Mouse (Mus musculus): Measurements from ENCODE around the gene Usp36.

The Usp36 gene

DNA sequence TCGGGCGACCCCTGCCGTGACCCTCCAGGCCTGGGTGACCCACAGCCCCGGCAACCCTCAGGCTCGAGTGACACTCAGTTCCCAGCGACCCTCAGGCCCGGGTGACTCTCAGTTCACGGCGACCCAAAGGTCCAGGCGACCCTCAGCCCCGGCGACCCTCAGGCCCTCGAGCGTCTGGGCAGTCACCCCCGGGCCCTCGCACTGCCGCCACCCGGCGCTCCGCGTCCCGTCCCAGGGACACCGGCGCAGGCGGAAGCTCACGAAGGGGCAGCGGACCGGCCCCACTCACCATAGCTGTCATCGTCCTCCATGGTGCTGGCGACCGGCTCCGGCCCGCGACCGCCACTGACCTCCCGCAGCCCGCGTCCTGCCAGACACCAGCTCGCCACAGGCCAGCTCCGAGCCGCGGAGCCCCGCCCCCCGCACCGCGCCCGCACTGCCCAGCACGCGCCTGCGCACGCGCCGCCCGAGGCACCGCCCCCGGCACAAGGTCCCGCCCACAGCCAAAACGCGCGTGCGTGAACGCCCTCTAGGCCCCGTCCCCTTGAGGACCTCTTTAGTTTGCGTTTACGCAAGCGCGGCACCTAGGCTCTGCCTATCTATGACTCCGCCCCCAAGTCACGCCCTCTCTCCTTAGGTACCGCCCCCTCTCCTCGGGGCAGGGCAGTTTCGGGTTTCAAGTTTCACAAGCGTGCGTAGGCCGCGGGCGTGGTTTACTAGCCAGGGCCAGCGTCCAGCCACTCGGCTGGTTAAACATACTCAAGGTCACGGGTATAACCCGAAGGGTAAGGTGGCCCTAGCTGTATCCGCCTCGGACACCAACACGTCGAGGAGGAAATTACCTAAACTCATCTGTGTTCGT, 41.7 kb downstream of the Usp36 start, which contains the start of gene Cyth1:
TSS of gene Cyth1 (minus strand) at position 443 of the 862 bp plus-strand sequence.
- DNase-seq (ENCODE audit: low read depth): peak; percentile 98

DNA sequence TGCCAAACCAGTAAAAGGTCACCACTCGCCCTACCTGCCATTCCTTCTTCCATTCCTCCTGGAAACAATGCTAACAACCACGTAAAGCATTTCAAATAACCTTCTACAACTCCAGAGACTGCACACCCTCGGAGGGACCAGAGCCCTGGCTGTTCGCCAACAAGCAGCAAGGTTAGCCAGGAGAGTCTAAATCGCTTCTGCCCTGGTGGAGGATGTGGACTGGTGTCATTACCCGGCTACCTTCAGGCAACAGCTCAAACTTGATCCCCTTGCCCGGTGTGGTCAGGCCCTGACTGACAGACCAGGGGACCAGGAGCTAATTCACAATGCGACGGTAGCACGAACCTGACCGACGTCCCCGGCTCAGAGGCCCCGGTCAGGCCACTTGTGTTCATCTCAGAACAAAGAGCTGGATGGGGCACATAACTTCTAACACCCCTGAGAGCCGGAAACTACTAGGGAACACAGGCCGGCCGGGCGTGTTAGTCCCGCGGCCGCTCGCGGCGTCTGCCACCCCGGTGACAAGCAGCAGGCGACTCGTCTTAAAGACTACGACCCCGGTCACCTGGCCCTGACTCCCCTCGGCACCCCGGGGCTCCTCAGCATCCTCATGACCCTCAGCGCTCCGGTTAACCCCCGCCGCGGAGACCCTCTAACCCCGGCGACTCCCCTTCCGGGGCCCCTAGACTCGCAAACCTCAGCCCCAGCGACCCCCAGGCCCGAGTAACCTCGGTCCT, 42.5 kb downstream of the Usp36 start:
- DNase-seq (ENCODE audit: low read depth): peak; percentile 14

DNA sequence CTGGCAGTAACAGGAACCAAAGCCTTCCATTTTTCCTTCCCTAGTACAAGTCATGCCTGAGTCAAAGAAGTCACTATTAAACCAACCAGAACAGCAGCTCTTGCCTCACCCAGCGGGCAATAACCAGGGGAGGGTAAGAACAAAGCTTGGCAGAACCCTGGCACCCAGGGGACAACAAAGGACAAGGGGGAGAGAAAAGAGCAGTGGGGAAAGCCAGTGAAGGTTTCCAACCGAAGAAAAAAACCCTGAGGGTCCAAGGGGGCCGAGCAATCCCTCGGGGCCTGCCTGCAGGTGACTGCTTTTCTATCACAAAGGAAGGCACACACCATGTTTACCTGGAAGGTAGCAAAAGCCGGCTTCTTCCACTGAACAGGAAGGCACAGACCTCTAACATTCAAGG, 43.3 kb downstream of the Usp36 start:
- DNase-seq (ENCODE audit: low read depth): no peak

DNA sequence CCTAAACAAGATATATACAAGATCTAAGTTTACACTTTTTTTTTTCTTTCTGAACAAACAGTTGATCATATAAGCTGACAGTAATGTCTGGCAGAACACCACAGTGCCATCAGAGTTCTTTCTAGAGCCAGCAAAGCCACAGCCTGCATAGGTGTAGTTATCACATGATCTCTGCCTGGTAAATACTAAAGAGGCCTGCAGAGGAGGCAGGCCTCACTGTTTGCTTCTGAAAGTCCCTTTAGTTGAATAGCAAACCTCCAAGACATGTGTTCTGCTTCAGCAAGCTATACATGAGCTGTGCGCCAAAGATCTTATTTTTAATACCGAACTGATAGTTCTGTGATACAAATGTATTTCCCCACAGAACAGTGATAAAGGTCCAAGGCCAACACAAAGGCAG, 44.9 kb downstream of the Usp36 start:
- DNase-seq (ENCODE audit: low read depth): no peak

DNA sequence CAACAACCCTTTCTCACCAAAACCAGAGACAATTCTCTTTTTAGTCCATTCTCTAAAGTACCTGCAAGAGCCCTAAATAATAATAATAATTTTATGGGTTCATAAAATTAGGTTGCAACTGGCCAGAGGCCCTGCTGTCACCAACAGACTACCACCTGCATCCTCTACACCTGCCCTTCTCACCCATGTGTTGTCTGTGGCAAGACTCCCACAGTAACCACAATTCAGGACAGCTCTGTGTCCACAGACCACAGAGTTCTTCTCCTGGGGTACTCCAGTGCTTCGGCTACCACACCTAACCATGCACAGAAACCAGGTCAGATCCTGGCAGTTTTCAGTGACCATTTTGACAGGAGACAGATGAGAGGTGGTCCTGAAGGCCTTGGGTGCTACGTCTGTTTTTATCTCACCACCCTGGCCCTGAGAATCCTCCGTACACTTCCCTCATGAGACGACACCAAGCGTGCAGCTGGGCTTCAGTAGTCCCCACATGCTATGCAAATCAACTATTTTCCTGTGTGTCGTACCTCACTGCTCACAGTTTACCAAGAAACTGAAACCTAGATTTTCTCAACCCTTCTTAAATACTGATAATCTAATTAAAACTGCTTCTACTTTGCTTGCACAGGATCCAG, 46.3 kb downstream of the Usp36 start:
- DNase-seq (ENCODE audit: low read depth): no peak

DNA sequence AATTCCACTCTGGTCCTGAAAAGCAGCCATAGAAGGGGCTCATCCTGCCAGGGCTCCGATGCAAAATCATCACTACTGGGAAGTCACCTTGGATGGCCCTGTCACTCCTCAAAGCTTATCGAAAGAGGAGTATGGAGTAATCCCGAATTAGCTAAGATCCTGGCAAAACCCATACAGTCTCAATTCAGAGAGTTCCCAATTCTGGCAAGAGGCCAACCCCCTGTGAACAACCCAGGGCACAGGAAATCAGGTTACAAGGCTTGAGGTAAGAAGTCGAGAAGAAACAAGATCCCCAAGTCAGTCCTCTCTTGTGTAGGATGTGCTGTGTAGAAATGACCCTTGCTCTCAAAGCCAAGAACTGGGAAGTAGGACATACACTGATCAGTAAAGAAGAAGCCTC, 47.5 kb downstream of the Usp36 start:
- no peak for DNase-seq (ENCODE audit: low read depth)

DNA sequence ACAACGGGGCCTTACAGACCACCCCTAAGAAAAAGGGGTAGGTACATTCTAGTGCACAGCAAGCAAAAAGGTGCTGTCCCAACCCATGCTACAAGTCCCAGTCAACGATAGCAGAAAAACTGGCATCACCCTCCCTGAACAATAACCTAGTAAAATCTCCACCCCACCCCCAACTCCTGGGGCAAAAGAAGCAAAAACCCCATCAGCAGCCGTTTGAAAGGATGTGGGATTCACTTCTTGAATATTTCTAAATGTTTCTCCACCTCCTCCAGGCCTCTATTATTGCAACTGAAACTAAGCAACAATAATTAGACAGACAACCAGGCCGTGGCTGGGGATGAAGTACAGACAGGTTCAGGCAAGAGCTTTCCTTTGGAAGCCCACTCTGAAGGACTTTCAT, 49.7 kb downstream of the Usp36 start:
- DNase-seq (ENCODE audit: low read depth): no peak

DNA sequence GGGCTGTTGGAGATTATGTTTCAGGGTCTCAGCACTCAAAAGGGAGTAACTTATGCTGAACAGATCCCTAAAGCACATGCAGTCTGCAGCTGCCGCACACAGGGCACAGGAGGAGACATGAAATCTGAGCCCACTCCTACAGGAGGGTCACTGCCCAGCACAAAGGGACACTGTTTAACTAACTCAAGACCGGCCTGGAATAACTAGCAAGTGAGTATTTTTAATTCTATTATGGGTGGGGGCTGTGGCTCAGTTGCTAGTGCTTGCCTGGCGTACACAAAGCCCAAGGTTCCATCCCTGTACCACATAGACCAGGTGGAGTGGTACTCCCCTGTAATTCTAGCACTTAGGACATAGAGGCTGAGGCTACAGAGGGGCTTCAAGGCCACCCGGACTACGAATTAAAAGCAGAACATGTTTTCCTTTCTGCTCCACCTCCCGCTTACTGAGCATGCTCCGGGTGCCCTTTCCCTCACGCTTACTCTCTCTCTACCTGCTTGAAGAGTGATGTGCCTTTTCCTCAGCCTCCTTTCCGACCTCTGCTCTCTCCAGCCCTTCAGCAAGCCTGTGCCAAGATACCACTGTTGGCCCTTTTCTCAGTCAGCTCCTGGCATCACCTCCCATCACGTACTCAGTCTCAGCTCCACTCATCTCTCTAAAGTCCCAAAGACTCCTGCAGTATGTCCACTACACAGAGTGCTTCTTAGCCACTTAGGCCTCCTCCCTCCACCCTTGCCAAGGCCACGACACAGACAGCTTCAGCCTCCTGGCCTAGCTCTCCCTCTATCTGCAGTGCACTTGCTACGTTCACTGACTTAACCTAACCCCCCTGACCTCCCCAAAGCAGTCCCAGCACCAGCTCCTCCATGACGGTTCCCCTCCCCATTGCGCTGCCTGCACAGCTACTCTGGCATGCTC, 50.5 kb downstream of the Usp36 start:
- no peak for DNase-seq (ENCODE audit: low read depth)

DNA sequence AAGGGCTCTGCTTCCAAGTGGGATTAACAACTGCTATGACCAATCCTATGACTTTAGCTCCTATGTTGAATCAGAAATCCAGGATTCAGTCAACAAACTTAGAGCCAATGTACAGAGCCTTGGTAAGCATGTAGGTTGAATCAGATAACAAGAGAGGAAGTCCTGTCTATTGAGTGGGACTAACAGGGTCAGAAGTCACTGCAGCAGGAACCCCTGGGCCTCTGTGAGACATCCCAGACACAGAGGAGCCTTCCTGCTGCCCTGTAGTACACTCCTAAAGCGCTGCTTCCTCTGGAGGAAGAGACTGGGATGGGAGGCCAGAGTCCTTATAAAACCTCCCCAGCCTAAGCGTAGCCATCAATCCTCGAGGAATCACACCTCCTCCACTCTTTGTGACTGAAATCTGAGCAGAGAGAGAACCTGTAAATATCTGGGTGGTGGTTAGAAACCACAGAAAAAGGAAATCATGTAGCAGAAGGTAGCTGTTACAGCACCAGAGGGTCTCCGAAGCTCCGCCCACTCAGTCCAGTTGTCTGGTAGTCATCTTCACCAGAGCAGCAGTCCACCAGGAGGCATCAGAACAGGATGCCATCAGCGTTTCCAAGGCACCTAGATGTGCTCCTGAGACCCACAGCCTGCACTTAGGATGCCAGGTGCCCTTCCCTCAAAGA, 53.4 kb downstream of the Usp36 start:
- no peak for DNase-seq (ENCODE audit: low read depth)

DNA sequence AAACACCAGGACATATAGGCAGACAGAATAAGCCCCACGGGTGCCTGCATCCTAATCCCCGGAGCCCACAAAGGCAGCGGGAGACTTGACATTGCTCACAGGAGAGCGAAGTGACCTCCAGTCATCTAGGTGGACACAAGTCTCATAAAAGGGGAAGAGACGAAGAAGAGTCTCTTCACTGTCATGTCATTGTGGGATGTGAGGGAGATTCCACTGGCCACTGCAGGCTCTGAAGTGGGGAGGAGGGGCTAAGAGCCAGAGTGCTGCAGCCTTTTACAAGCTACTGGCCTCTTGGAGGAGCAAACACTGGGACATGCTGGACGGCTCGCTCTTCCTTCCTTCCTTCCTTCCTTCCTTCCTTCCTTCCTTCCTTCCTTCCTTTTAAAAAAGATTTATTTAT, 55.1 kb downstream of the Usp36 start:
- no peak for DNase-seq (ENCODE audit: low read depth)

DNA sequence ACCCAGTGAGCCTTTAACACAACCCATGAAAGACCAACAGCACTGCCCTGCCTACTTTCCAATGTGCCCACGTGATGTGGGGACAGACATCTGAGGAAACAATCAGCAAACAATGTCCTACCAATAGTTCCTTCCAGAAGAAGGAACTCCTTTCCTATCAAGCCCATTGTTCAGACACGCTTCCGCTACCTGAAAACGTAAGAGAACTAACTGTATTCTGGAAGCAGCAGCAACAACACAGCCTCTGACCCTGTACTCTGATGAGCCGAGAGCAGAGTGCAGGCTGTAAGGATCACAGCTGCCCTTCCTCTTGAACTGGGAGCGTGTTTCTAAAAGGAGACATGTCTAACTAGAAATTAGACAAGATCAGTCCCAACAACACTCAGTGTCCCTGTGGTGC, 55.5 kb downstream of the Usp36 start:
- no peak for DNase-seq (ENCODE audit: low read depth)

DNA sequence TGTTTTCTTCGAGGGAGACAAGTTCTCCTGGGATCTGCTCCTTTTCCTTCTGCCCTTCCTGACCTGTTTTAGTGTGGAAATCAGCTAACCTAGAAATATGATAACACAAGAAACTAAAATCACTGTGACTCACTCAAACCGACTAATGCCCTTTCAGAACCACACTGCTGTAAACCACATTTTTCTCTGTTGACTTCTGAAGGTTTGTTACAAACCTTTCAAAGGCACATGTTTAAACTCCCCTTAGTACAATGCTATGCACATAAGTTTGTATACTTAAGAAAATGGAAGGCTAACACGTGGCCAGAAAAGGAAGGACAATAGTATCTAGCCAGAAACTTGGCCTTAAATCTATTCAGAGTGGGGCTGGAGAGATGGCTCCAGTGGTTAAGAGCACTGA, 56.1 kb downstream of the Usp36 start:
- DNase-seq (ENCODE audit: low read depth): no peak

DNA sequence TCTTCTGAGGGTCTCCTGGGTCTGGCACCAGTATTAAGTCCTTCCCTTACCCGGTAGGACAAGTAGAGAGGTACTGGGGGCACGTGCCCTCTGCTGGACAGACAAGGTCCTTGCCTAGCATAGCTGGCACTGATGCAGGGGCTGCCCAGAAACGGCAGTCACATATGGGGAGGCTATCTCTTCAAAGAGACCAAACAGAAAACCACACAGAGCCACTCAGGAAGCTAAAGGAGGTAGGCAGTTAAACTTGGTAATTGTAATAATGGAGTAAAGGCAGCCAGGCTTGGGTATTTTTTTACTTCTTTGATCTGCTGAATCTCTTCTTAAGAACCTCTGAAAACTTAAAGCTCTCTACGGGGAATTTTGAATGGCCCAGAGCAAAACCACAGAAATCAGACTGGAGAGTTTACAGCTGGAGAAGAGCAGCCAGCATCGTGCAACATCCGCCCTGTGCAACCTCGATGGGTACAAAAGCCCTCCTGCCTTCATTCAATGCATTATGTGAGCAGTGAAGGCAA, 57.7 kb downstream of the Usp36 start:
- DNase-seq (ENCODE audit: low read depth): no peak

DNA sequence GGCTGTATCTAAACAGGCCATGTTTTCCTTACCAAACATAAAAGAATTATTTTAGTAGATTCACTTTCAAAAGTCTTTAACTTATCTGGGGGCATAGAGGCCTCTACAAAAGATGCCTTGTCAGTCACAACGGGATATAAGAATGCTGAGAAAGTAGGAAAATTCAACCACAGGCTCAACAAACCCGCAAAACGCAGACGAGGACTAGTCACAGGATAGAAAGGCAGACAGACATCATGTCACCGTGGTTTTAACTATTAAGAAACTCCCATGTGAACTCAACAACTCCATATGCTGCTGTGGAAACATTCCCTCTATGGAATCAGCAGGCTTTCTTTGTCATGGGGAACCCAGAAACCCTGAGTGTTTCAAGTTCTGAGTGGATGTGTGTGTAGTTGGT, 60.1 kb downstream of the Usp36 start:
- no peak for DNase-seq (ENCODE audit: low read depth)

DNA sequence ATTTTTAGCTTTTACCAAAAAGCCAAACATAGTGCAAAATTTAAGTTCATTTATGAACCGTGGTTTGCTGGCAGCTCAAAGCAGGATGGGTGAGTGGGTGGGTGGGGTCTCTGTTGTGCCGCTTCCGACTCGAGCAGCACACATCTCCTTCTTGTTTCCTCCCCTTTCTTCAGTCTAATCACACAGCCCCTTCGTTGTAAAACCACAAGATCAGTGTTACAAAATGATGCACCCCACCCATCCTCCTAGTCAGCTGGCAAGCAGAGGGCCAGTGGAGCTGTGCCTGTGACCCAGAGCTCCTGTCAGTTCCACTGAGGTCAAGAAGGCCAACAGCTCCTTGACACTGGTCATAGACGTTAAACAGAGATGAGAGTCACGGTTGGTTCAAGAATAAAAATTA, 62.4 kb downstream of the Usp36 start:
- no peak for DNase-seq (ENCODE audit: low read depth)

DNA sequence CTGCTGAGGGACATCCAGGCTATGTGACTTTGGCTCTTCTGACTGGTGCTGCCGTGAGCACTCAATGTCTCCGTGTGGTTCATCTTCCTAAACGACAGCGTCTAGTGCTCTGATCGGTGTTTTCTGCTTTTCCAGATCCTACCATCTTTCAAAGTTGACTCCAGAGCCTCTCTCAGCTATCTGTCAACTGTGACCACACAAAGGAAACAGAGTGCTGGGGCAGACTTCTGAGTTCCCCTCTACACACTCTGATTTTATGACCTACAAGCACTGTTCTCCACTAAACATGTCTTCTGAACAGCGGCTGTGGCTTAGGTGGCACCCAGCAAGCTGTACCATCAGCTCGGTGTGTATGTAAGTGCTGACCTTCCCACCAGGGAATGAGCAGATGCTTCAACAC, 63.2 kb downstream of the Usp36 start:
- DNase-seq (ENCODE audit: low read depth): no peak

DNA sequence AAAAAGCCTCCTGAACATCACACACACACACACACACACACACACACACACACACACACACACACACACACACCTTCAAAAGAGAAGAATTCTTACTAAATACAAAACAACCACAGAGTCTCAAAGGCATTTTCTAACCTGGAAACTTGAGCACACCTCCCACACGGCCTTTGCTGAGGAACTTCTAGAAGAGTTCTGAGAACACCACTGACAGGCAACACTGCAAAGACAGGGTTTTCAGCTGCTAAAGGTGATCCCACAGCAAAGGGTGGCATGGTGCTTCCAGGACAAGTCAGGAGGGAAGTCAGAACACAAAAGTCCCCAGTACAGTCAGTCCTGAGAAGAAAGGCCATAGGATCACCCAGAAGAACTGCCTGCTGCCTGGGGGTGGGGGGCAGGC, 64.2 kb downstream of the Usp36 start:
- DNase-seq (ENCODE audit: low read depth): no peak

DNA sequence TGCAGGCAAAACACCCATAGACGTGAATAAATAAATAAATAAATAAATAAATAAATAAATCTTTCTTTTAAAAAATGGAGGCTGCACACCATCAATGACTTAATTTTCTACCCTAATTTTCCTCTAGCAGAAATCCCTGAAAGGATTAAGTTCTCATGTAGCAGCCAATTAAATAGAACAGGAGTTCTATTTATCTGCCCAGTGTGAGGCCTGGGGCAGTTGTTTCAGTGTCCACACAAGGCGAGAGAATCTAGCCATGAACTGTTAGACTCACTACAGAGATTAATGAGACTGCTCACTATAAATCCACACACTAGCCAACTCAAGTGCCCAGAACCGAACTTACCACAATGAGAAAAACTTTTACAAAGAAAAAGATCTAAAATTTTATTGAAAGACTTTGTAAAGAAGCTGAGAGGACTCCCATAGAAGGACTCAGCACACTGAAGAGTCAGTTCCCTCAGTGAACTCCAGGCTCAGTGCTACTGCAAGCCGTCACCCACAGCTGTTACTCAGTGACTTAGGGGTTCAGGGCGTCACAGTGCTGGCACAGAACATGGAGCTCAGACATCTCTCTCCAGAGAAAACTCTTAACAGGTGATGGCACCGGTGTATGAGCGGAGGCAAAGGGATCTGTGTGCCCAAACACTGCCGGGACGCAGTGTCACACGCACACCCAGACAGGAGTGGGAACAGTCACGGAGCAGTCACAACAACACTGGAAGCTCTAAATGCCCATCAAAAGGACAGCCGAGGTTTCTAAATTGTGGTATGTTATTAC, 64.8 kb downstream of the Usp36 start:
- no peak for DNase-seq (ENCODE audit: low read depth)

DNA sequence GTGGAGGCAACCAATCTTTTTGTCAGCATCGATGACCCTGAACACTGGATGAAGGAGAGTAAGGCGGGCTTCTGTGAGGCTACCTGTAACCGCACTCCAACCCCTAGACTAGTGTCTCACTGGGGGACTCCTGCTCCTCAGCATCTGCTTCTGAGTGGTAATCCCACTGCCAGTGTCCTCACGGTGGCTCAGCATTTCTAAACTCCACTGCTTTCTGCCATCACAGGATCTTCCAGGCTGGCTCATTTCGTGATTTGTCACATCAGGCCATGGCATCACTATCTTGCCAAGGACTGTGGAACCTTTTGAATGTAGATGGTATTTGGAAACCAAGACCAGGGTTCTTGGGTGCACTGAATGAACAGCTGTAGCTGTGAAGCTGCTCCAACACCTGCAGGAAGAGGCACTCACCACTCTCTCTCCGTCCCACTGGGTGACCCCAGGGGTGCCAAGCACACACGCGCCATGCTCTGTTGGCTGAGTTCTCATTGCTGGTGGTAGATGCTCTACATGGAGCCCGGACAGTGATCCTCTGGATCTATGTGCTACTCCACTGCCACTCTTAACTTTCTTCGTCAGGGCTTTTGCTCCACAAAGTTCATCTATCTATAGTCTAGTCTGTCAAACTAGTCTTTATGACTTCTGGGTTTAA, 66.5 kb downstream of the Usp36 start:
- no peak for DNase-seq (ENCODE audit: low read depth)

DNA sequence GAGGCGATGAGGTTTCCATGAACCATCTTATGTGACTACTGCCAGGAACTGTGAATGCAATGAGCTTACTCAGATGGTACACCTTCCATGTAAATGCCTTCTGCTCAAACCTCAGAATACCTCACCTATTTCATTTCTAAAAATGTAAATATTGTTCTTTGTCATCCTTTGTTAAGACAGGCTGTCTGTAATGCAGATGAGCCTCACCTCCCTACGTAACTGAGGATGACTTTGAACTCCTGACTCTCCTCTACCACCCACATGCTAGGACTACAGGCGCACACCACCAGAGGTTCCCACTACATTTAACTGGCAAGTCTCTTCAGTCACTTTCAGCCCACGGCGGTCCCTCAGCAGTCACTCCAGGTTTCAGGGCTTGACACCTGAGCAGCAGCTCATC, 67.1 kb downstream of the Usp36 start:
- DNase-seq (ENCODE audit: low read depth): no peak
